Mouse (Mus musculus) heart, adult 9 months (tissue): ENCODE results near the gene Med12l.

Source experiments
- DNase-seq, 2 experiments: peaks; one replicate each; pipeline ENCODE4 v3.0.0; 2022; ENCODE audit warnings: low spot score in 2 of 2

Med12l gene

GRCm38 (mm10) chr3:59305518-59305917 lies 299.9 kb downstream of the Med12l start:
- DNase-seq: no peak

- DNase-seq: peak; percentile 14 to 40
Measured at GRCm38 (mm10) chr3:59312610-59313009, 307.0 kb downstream of the Med12l start.

GRCm38 (mm10) chr3:59316077-59316476 lies 310.5 kb downstream of the Med12l start:
- no peak for DNase-seq

- DNase-seq: peak in 1 of 2 experiments; percentile 10
Measured at GRCm38 (mm10) chr3:59321278-59321876, 315.8 kb downstream of the Med12l start.

- no peak for DNase-seq
Measured at GRCm38 (mm10) chr3:59328526-59328925, 322.9 kb downstream of the Med12l start.

GRCm38 (mm10) chr3:59341647-59342427 lies 336.2 kb downstream of the Med12l start:
- DNase-seq: peak in 1 of 2 experiments; percentile 3

GRCm38 (mm10) chr3:59343026-59343425 lies 337.4 kb downstream of the Med12l start:
- DNase-seq: peak; percentile 60 to 64

GRCm38 (mm10) chr3:59344065-59344905 lies 338.7 kb downstream of the Med12l start, which contains the start of gene Igsf10:
Gene Igsf10, minus strand, starts transcription at chr3:59344394.
- peak; percentile 13 to 34 for DNase-seq

- DNase-seq: no peak
Measured at GRCm38 (mm10) chr3:59351768-59352167, 346.1 kb downstream of the Med12l start.

GRCm38 (mm10) chr3:59354156-59354555 lies 348.5 kb downstream of the Med12l start:
- DNase-seq: no peak

- no peak for DNase-seq
Measured at GRCm38 (mm10) chr3:59360102-59360501, 354.5 kb downstream of the Med12l start.

- DNase-seq: no peak
Measured at GRCm38 (mm10) chr3:59361895-59362294, 356.3 kb downstream of the Med12l start.
